ENCODE assay signal across 26 mouse cellular contexts in the genomic region with DNA sequence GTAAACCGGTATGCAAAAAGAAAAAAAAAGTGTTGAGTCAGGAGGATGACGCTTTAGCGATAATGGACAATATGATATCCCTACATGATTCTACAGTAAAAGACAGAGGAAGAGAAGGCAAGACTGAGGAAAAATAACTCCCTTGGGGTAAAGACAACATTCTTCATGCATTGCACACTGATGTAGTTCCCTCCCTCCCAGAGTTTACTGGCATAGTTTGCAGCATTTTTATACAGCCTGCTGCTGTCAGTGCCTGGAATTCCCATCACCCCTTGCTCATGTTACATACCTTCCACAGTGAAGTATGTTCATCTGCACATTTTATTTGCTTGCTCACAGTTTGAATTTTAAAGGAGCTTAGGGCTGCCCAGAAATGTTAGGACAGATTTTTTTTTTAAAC.
DNase-seq lines count a peak whose midpoint lies in the region; ATAC-seq and TF ChIP-seq lines count a peak whose summit lies in the region.
"Had no signal": no experiment of that assay in that cellular context is flagged by ENCODE, and none has a peak within 500 bp of the region (broad histone marks: within the 10 kb centered on the region; RNA-seq: fewer than 3 reads in every experiment).

No protein-coding gene starts in this region.

- no peak for ATAC-seq in forebrain, embryonic 15.5 days (replicated peaks)
- no peak for ATAC-seq in forebrain, embryonic 16.5 days
- ATAC-seq in limb, embryonic 13.5 days (ENCODE audit: low FRiP score, low read depth) = peak; percentile 92
- ATAC-seq: intestine, postnatal 0 days had no signal

- 79% methylated on average over 3 of the region's 3 CpGs for WGBS in forebrain, embryonic 15.5 days
- 85% methylated on average over 3 of the region's 3 CpGs for WGBS in forebrain, embryonic 16.5 days
- WGBS in limb, embryonic 13.5 days = 43% methylated on average over 3 of the region's 3 CpGs

- TF ChIP-seq CTCF in brain, embryonic 14.5 days (IDR thresholded peaks at IDR 0.05; ENCODE audit: borderline replicate concordance, extremely low read depth, insufficient read depth, insufficient read length) = no peak

- TF ChIP-seq POLR2A in brain, embryonic 14.5 days (IDR thresholded peaks at IDR 0.05; ENCODE audit: borderline replicate concordance, extremely low read depth, insufficient read depth, insufficient read length, poor library complexity, severe bottlenecking) = no peak

- H3K9ac ChIP-seq in forebrain, embryonic 15.5 days (replicated peaks) = no peak overlapping the region
- H3K9ac ChIP-seq in forebrain, embryonic 16.5 days (replicated peaks; ENCODE audit: low read depth, low read length) = no peak overlapping the region
- no peak overlapping the region for H3K9ac ChIP-seq in limb, embryonic 13.5 days
- H3K9ac ChIP-seq: heart, embryonic 12.5 days; hindbrain, embryonic 14.5 days; liver, embryonic 14.5 days; neural tube, embryonic 13.5 days had no signal

- no peaks in the 10 kb centered on the region for H3K36me3 ChIP-seq in forebrain, embryonic 15.5 days
- no peaks in the 10 kb centered on the region for H3K36me3 ChIP-seq in forebrain, embryonic 16.5 days (ENCODE audit: control insufficient read depth, insufficient read depth)
- no peaks in the 10 kb centered on the region for H3K36me3 ChIP-seq in limb, embryonic 13.5 days
- H3K36me3 ChIP-seq: heart, embryonic 12.5 days; neural tube, embryonic 13.5 days had no signal

- H3K4me3 ChIP-seq in forebrain, embryonic 15.5 days = no peak overlapping the region
- H3K4me3 ChIP-seq in forebrain, embryonic 16.5 days (replicated peaks; ENCODE audit: low read length) = no peak overlapping the region
- H3K4me3 ChIP-seq in limb, embryonic 13.5 days = no peak overlapping the region
- H3K4me3 ChIP-seq: erythroblast, embryonic 14.5 days; gastrocnemius, adult 2 months; heart, adult 2 months; heart, embryonic 12.5 days; neural tube, embryonic 13.5 days had no signal

- H3K27me3 ChIP-seq in forebrain, embryonic 15.5 days = no peaks in the 10 kb centered on the region
- no peaks in the 10 kb centered on the region for H3K27me3 ChIP-seq in forebrain, embryonic 16.5 days (replicated peaks; ENCODE audit: control insufficient read depth, insufficient read depth, low read length)
- no peaks in the 10 kb centered on the region for H3K27me3 ChIP-seq in limb, embryonic 13.5 days
- H3K27me3 ChIP-seq: CH12.LX; heart, embryonic 12.5 days; neural tube, embryonic 13.5 days had no signal

- no peaks in the 10 kb centered on the region for H3K9me3 ChIP-seq in forebrain, embryonic 15.5 days
- H3K9me3 ChIP-seq in forebrain, embryonic 16.5 days (ENCODE audit: control insufficient read depth, low read length) = no peaks in the 10 kb centered on the region
- H3K9me3 ChIP-seq in limb, embryonic 13.5 days = no peaks in the 10 kb centered on the region
- H3K9me3 ChIP-seq: heart, embryonic 12.5 days; neural tube, embryonic 13.5 days had no signal

- 0 out of 2 replicates have a peak overlapping the region, but pooled peaks have one; percentile 33 for H3K27ac ChIP-seq in forebrain, embryonic 15.5 days (replicated peaks)
- H3K27ac ChIP-seq in forebrain, embryonic 16.5 days (ENCODE audit: low read length) = no peak overlapping the region
- H3K27ac ChIP-seq in limb, embryonic 13.5 days = peak overlapping the region; percentile 45; the same call in 1 of the 2 replicates
- H3K27ac ChIP-seq: gastrocnemius, adult 2 months; heart, adult 2 months; hindbrain, embryonic 14.5 days; liver, embryonic 14.5 days; neural tube, embryonic 13.5 days had no signal

- intact Hi-C loops in heart, postnatal 14 days (cut with DNase I) = no loop called here

- DNase-seq in Muller cell, postnatal 12 days (ENCODE audit: inconsistent ontology term) = peak; percentile 67
- peak; percentile 45 for DNase-seq in brain, embryonic 14.5 days (ENCODE audit: low read depth)
- no peak for DNase-seq in thymus, postnatal 10 days (ENCODE audit: low spot score in 2 of 2)
- no peak for DNase-seq in gastrocnemius, adult 18-20 months (ENCODE audit: low spot score)
- no peak for DNase-seq in heart, postnatal 14 days
- DNase-seq: adrenal gland, postnatal 14 days; cerebellum, adult 18-20 months; cerebellum, postnatal 14 days; gastrocnemius, adult 2 months; gastrocnemius, postnatal 36 days; heart, adult 2 months; kidney, postnatal 25 days; liver; lung, adult 2 months; lung, postnatal 14 days had no signal

- H3K4me1 ChIP-seq in forebrain, embryonic 15.5 days = peaks cover 14% of the 10 kb centered on the region
- peaks cover 15% of the 10 kb centered on the region for H3K4me1 ChIP-seq in forebrain, embryonic 16.5 days (replicated peaks; ENCODE audit: control insufficient read depth, insufficient read depth, low read length)
- peaks cover 36% of the 10 kb centered on the region for H3K4me1 ChIP-seq in limb, embryonic 13.5 days

- H3K4me2 ChIP-seq in forebrain, embryonic 15.5 days (replicated peaks) = no peak overlapping the region
- H3K4me2 ChIP-seq in forebrain, embryonic 16.5 days (ENCODE audit: low read length) = no peak overlapping the region
- H3K4me2 ChIP-seq in limb, embryonic 13.5 days (replicated peaks) = no peak overlapping the region
- H3K4me2 ChIP-seq: heart, embryonic 12.5 days; hindbrain, embryonic 14.5 days; midbrain, embryonic 11.5 days; neural tube, embryonic 13.5 days had no signal

Comparison
In these comparisons a context has a peak if more than half of its experiments do, and no peak if none do; other contexts are left out.
1. DNase-seq: peak in Muller cell, postnatal 12 days (single experiment) and brain, embryonic 14.5 days (single experiment); none in thymus, postnatal 10 days (0 of 2), gastrocnemius, adult 18-20 months (single experiment) and heart, postnatal 14 days (0 of 2).